Mouse (Mus musculus) liver, embryonic 14.5 days (tissue): ENCODE measurements at regions not wholly inside any gene's neighbourhood (a gene's known extent, or its start where the extent isn't known, plus 50 kb on each side); places are given as distances from the start of the nearest gene placed in this dataset.

ENCODE experiments used
- CTCF ChIP-seq: IDR thresholded peaks from 2 replicates; pipeline ENCODE4 v1.5.1; 2016; ENCODE audit warnings: antibody characterized with exemption, low read depth, control low read depth
- EP300 ChIP-seq: IDR thresholded peaks from 2 replicates; pipeline ENCODE4 v1.6.1; 2016; ENCODE audit warnings: antibody characterized with exemption, low read depth

DNA sequence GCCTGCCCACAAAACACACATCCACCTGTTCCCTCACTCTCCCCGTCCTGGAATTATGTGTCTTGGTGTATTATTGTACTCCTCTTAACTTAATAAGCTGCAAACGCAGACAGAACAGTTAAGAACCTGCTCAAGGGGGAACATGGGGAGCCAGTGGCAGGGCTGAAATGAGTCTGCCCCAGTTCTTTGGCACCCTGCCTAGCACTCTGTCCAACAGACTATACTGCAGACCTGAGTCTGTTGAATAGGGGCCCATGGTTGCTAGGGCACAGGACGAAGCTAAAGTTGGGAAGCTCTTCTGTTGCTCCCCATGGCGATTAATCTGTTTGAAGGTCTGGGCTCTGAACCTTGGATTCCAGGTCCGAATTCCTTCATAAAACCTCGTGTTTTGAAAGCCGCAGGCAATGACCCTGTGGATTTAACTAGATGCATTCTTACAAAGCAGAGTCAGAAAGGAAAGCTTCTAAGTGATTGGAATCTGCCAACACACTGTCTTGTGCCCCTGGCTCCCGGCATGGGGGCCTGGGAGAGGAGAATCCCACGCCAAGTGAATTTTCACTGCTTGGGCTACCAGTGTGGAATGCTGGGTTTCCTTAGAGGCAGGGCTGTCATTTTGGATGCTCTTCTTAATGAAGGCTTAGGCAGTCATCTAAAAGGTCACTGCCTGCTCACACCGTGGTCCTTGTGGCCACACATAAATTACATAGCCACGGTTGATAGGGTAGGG is 479.3 kb downstream of the Nedd1 start:
- TF ChIP-seq CTCF: no peak
- no peak for TF ChIP-seq EP300
